Comparison of ENCODE assay signal across 28 mouse cellular contexts in the genomic region with DNA sequence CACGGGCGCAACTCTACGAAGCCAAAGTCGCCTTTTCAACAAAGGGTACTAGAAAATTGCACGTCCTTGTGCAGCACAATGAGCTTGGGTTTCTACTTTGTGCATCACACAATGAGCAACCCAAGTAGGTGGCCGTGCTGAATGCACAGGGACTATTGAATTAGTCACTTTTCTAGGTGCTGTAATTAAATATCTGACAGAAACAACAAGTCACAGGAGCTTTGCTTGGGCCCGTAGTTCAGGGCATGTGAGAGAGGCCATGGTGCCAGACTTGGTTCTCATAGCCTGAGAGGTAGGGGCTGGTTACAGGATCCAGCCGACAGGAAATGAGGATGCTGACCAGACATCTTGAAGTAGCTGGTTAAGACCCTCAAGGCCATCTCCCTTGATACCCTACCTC. TPM values are rescaled to one million over a fixed set of nuclear protein-coding genes. Genes with fewer than 3 reads are reported as not detected.
DNase-seq lines count a peak whose midpoint lies in the region; ATAC-seq and TF ChIP-seq lines count a peak whose summit lies in the region.
"Had no signal": no experiment of that assay in that cellular context is flagged by ENCODE, and none has a peak within 500 bp of the region (broad histone marks: within the 10 kb centered on the region; RNA-seq: fewer than 3 reads in every experiment).

No protein-coding gene starts in this region.

- 0 out of 2 replicates have a peak overlapping the region, but pooled peaks have one; percentile 9 for H3K27ac ChIP-seq in forebrain, embryonic 10.5 days
- H3K27ac ChIP-seq in forebrain, embryonic 13.5 days: no peak overlapping the region
- H3K27ac ChIP-seq in hindbrain, embryonic 11.5 days (ENCODE audit: low read depth, low read length): no peak overlapping the region
- no peak overlapping the region for H3K27ac ChIP-seq in hindbrain, postnatal 0 days
- H3K27ac ChIP-seq in midbrain, embryonic 11.5 days (ENCODE audit: low read depth, low read length): no peak overlapping the region
- H3K27ac ChIP-seq in midbrain, embryonic 16.5 days (ENCODE audit: low read length): no peak overlapping the region
- H3K27ac ChIP-seq: forebrain, embryonic 12.5 days; gastrocnemius, adult 2 months; heart, embryonic 15.5 days; hindbrain, embryonic 14.5 days had no signal

- no peaks in the 10 kb centered on the region for H3K9me3 ChIP-seq in forebrain, embryonic 10.5 days
- H3K9me3 ChIP-seq in forebrain, embryonic 13.5 days (replicated peaks): no peaks in the 10 kb centered on the region
- no peaks in the 10 kb centered on the region for H3K9me3 ChIP-seq in hindbrain, embryonic 11.5 days (ENCODE audit: control insufficient read depth, low read length)
- no peaks in the 10 kb centered on the region for H3K9me3 ChIP-seq in hindbrain, postnatal 0 days (ENCODE audit: low read length)
- no peaks in the 10 kb centered on the region for H3K9me3 ChIP-seq in midbrain, embryonic 11.5 days (ENCODE audit: control insufficient read depth, low read length)
- no peaks in the 10 kb centered on the region for H3K9me3 ChIP-seq in midbrain, embryonic 16.5 days (replicated peaks; ENCODE audit: control insufficient read depth, low read length, poor library complexity, severe bottlenecking)
- H3K9me3 ChIP-seq: forebrain, embryonic 12.5 days; heart, embryonic 15.5 days had no signal

- 28% methylated on average over 8 of the region's 8 CpGs for WGBS in forebrain, embryonic 10.5 days
- 6% methylated on average over 8 of the region's 8 CpGs for WGBS in forebrain, embryonic 13.5 days
- WGBS in hindbrain, embryonic 11.5 days: 19% methylated on average over 8 of the region's 8 CpGs
- WGBS in hindbrain, postnatal 0 days: 33% methylated on average over 8 of the region's 8 CpGs
- WGBS in midbrain, embryonic 11.5 days: 24% methylated on average over 8 of the region's 8 CpGs
- 16% methylated on average over 8 of the region's 8 CpGs for whole genome bisulfite sequencing in midbrain, embryonic 16.5 days

- no peak for ATAC-seq in forebrain, embryonic 13.5 days
- no peak for ATAC-seq in hindbrain, embryonic 11.5 days (ENCODE audit: low FRiP score)
- ATAC-seq in hindbrain, postnatal 0 days: no peak
- no peak for ATAC-seq in midbrain, embryonic 11.5 days (ENCODE audit: low FRiP score)
- no peak for ATAC-seq in midbrain, embryonic 16.5 days
- ATAC-seq: activated CD4-positive, CD25-positive, alpha-beta regulatory T cell, adult 4 months; forebrain, embryonic 16.5 days; intestine, postnatal 0 days had no signal

- H3K4me2 ChIP-seq in forebrain, embryonic 13.5 days: no peak overlapping the region
- no peak overlapping the region for H3K4me2 ChIP-seq in hindbrain, embryonic 11.5 days (replicated peaks; ENCODE audit: low read depth, low read length)
- no peak overlapping the region for H3K4me2 ChIP-seq in hindbrain, postnatal 0 days (ENCODE audit: low read depth, low read length)
- no peak overlapping the region for H3K4me2 ChIP-seq in midbrain, embryonic 11.5 days
- H3K4me2 ChIP-seq in midbrain, embryonic 16.5 days (ENCODE audit: low read length): no peak overlapping the region
- H3K4me2 ChIP-seq: embryonic facial prominence, embryonic 12.5 days; embryonic facial prominence, embryonic 15.5 days; forebrain, embryonic 12.5 days; heart, embryonic 12.5 days; heart, embryonic 15.5 days; hindbrain, embryonic 14.5 days had no signal

- no peak overlapping the region for H3K9ac ChIP-seq in forebrain, embryonic 13.5 days
- no peak overlapping the region for H3K9ac ChIP-seq in hindbrain, embryonic 11.5 days (ENCODE audit: low read depth, low read length)
- H3K9ac ChIP-seq in hindbrain, postnatal 0 days (replicated peaks; ENCODE audit: low read length): no peak overlapping the region
- no peak overlapping the region for H3K9ac ChIP-seq in midbrain, embryonic 11.5 days (ENCODE audit: low read length)
- H3K9ac ChIP-seq in midbrain, embryonic 16.5 days (ENCODE audit: low read depth, low read length): no peak overlapping the region
- H3K9ac ChIP-seq: embryonic facial prominence, embryonic 12.5 days; embryonic facial prominence, embryonic 15.5 days; forebrain, embryonic 12.5 days; heart, embryonic 12.5 days; heart, embryonic 15.5 days; hindbrain, embryonic 14.5 days had no signal

- H3K4me3 ChIP-seq in forebrain, embryonic 10.5 days: no peak overlapping the region
- H3K4me3 ChIP-seq in forebrain, embryonic 13.5 days: no peak overlapping the region
- H3K4me3 ChIP-seq in hindbrain, embryonic 11.5 days (ENCODE audit: low read depth, low read length): no peak overlapping the region
- no peak overlapping the region for H3K4me3 ChIP-seq in hindbrain, postnatal 0 days (ENCODE audit: low read length)
- no peak overlapping the region for H3K4me3 ChIP-seq in midbrain, embryonic 11.5 days (ENCODE audit: low read depth, low read length)
- no peak overlapping the region for H3K4me3 ChIP-seq in midbrain, embryonic 16.5 days (ENCODE audit: low read depth, low read length)
- H3K4me3 ChIP-seq: embryonic facial prominence, embryonic 12.5 days; embryonic facial prominence, embryonic 15.5 days; forebrain, embryonic 12.5 days; gastrocnemius, adult 2 months; heart, embryonic 12.5 days; heart, embryonic 15.5 days had no signal

- TF ChIP-seq CTCF in hindbrain, postnatal 0 days (IDR thresholded peaks at IDR 0.05; ENCODE audit: low read depth): no peak

- H3K36me3 ChIP-seq in forebrain, embryonic 10.5 days (replicated peaks): no peaks in the 10 kb centered on the region
- no peaks in the 10 kb centered on the region for H3K36me3 ChIP-seq in forebrain, embryonic 13.5 days (ENCODE audit: poor library complexity, severe bottlenecking)
- H3K36me3 ChIP-seq in hindbrain, embryonic 11.5 days (ENCODE audit: control insufficient read depth, insufficient read depth, low read length): no peaks in the 10 kb centered on the region
- no peaks in the 10 kb centered on the region for H3K36me3 ChIP-seq in hindbrain, postnatal 0 days (ENCODE audit: insufficient read depth, low read length)
- no peaks in the 10 kb centered on the region for H3K36me3 ChIP-seq in midbrain, embryonic 11.5 days (ENCODE audit: control insufficient read depth, insufficient read depth, low read length)
- H3K36me3 ChIP-seq in midbrain, embryonic 16.5 days (ENCODE audit: control insufficient read depth, insufficient read depth, low read length): no peaks in the 10 kb centered on the region
- H3K36me3 ChIP-seq: embryonic facial prominence, embryonic 12.5 days; embryonic facial prominence, embryonic 15.5 days; forebrain, embryonic 12.5 days; heart, embryonic 12.5 days; heart, embryonic 15.5 days had no signal

- peaks cover 29% of the 10 kb centered on the region for H3K4me1 ChIP-seq in forebrain, embryonic 10.5 days
- peaks cover 22% of the 10 kb centered on the region for H3K4me1 ChIP-seq in forebrain, embryonic 13.5 days
- no peaks in the 10 kb centered on the region for H3K4me1 ChIP-seq in hindbrain, embryonic 11.5 days (replicated peaks; ENCODE audit: control insufficient read depth, insufficient read depth, low read length)
- H3K4me1 ChIP-seq in hindbrain, postnatal 0 days (ENCODE audit: insufficient read depth, low read length): no peaks in the 10 kb centered on the region
- no peaks in the 10 kb centered on the region for H3K4me1 ChIP-seq in midbrain, embryonic 11.5 days (ENCODE audit: control insufficient read depth, insufficient read depth, low read length)
- H3K4me1 ChIP-seq in midbrain, embryonic 16.5 days (ENCODE audit: control insufficient read depth, insufficient read depth, low read length): peaks cover 8% of the 10 kb centered on the region; the same call in 1 of the 2 replicates
- H3K4me1 ChIP-seq: heart, embryonic 12.5 days had no signal

- H3K27me3 ChIP-seq in forebrain, embryonic 10.5 days (ENCODE audit: poor library complexity, severe bottlenecking): peaks cover 48% of the 10 kb centered on the region
- H3K27me3 ChIP-seq in forebrain, embryonic 13.5 days: peaks cover 67% of the 10 kb centered on the region
- H3K27me3 ChIP-seq in hindbrain, embryonic 11.5 days (ENCODE audit: control insufficient read depth, insufficient read depth, low read length): no peaks in the 10 kb centered on the region
- 0 out of 2 replicates have a peak, but pooled peaks cover 4% of the 10 kb centered on the region for H3K27me3 ChIP-seq in hindbrain, postnatal 0 days (ENCODE audit: insufficient read depth, low read length)
- H3K27me3 ChIP-seq in midbrain, embryonic 11.5 days (ENCODE audit: control insufficient read depth, insufficient read depth, low read length): no peaks in the 10 kb centered on the region
- no peaks in the 10 kb centered on the region for H3K27me3 ChIP-seq in midbrain, embryonic 16.5 days (ENCODE audit: control insufficient read depth, insufficient read depth, low read depth, low read length)
- H3K27me3 ChIP-seq: embryonic facial prominence, embryonic 15.5 days; heart, embryonic 12.5 days; heart, embryonic 15.5 days had no signal

- peak; percentile 24 for DNase-seq in forebrain, embryonic 10.5 days (ENCODE audit: extremely low spot score, low spot score)
- peak; percentile 30 for DNase-seq in hindbrain, embryonic 11.5 days (ENCODE audit: low spot score)
- DNase-seq in hindbrain, postnatal 0 days (ENCODE audit: low spot score): no peak
- DNase-seq in midbrain, embryonic 11.5 days (ENCODE audit: low spot score, missing footprints): peak; percentile 87
- DNase-seq in embryo, embryonic 11 days: peak; percentile 30
- DNase-seq in frontal cortex, postnatal 14 days (ENCODE audit: low spot score in 2 of 2): no peak
- DNase-seq: adrenal gland, adult 8-10 months; adrenal gland, postnatal 36 days; cerebellum, adult 18-20 months; cerebellum, adult 9-10 months; cerebellum, postnatal 14 days; gastrocnemius, adult 2 months; gastrocnemius, postnatal 14 days; heart, adult 18-20 months; heart, postnatal 10 days; heart, postnatal 4 days had no signal

RNA-seq across cellular contexts. Expression of a gene that starts 30.5 kb away (rescaled TPM):
- polyA plus RNA-seq in forebrain, embryonic 10.5 days (2016; fragmentation: Nextera tagmentation; extraction: Ambion mirVana): 0.70 and 0.98 TPM in 2 replicates
- not detected in 2 replicates for polyA plus RNA-seq in forebrain, embryonic 13.5 days (2015; fragmentation: Nextera tagmentation; extraction: Ambion mirVana)
- 0.76 and 1.5 TPM in 2 replicates for polyA plus RNA-seq in hindbrain, embryonic 11.5 days (2014; fragmentation: Nextera tagmentation; extraction: Ambion mirVana)
- total RNA-seq in hindbrain, postnatal 0 days (2014; rRNA removed): 1.2 and 3.5 TPM in 2 replicates
- 0.30 and 0.94 TPM in 2 replicates for polyA plus RNA-seq in hindbrain, postnatal 0 days (2015; fragmentation: Nextera tagmentation; extraction: Ambion mirVana)
- 0.17 TPM in 1 of 2 replicates, not detected in the other for polyA plus RNA-seq in midbrain, embryonic 11.5 days (2014; fragmentation: Nextera tagmentation; extraction: Ambion mirVana)
- 0.21 TPM in 1 of 2 replicates, not detected in the other for polyA plus RNA-seq in midbrain, embryonic 16.5 days (2015; fragmentation: Nextera tagmentation; extraction: Ambion mirVana)
- total RNA-seq: ES-E14 had no signal
- polyA plus RNA-seq: activated CD4-positive, CD25-positive, alpha-beta regulatory T cell, adult 4 months; forebrain, embryonic 16.5 days; intestine, postnatal 0 days had no signal

RNA-seq across cellular contexts. Expression of a gene that starts 48.9 kb away (rescaled TPM):
- 0.39 and 0.63 TPM in 2 replicates for polyA plus RNA-seq in forebrain, embryonic 10.5 days (2016; fragmentation: Nextera tagmentation; extraction: Ambion mirVana)
- 7.7 and 9.8 TPM in 2 replicates for polyA plus RNA-seq in forebrain, embryonic 13.5 days (2015; fragmentation: Nextera tagmentation; extraction: Ambion mirVana)
- 6.3 TPM in 2 replicates for polyA plus RNA-seq in hindbrain, embryonic 11.5 days (2014; fragmentation: Nextera tagmentation; extraction: Ambion mirVana)
- 21.8 and 28.6 TPM in 2 replicates for total RNA-seq in hindbrain, postnatal 0 days (2014; rRNA removed)
- 18.6 and 22.5 TPM in 2 replicates for polyA plus RNA-seq in hindbrain, postnatal 0 days (2015; fragmentation: Nextera tagmentation; extraction: Ambion mirVana)
- polyA plus RNA-seq in midbrain, embryonic 11.5 days (2014; fragmentation: Nextera tagmentation; extraction: Ambion mirVana): 4.1 and 5.6 TPM in 2 replicates
- polyA plus RNA-seq in midbrain, embryonic 16.5 days (2015; fragmentation: Nextera tagmentation; extraction: Ambion mirVana): 29.6 and 34.7 TPM in 2 replicates
- polyA plus RNA-seq: activated CD4-positive, CD25-positive, alpha-beta regulatory T cell, adult 4 months had no signal

RNA-seq across cellular contexts. Expression of a gene that starts 58.5 kb away (rescaled TPM):
- polyA plus RNA-seq in forebrain, embryonic 10.5 days (2016; fragmentation: Nextera tagmentation; extraction: Ambion mirVana): 176 and 192 TPM in 2 replicates
- 17.7 and 20.2 TPM in 2 replicates for polyA plus RNA-seq in forebrain, embryonic 13.5 days (2015; fragmentation: Nextera tagmentation; extraction: Ambion mirVana)
- polyA plus RNA-seq in hindbrain, embryonic 11.5 days (2014; fragmentation: Nextera tagmentation; extraction: Ambion mirVana): 103 and 121 TPM in 2 replicates
- 14.8 and 20.6 TPM in 2 replicates for total RNA-seq in hindbrain, postnatal 0 days (2014; rRNA removed)
- polyA plus RNA-seq in hindbrain, postnatal 0 days (2015; fragmentation: Nextera tagmentation; extraction: Ambion mirVana): 26.2 and 28.0 TPM in 2 replicates
- 89.8 and 104 TPM in 2 replicates for polyA plus RNA-seq in midbrain, embryonic 11.5 days (2014; fragmentation: Nextera tagmentation; extraction: Ambion mirVana)
- 10.8 and 13.0 TPM in 2 replicates for polyA plus RNA-seq in midbrain, embryonic 16.5 days (2015; fragmentation: Nextera tagmentation; extraction: Ambion mirVana)

Comparison
In these comparisons a context has a peak if more than half of its experiments do, and no peak if none do; other contexts are left out.
1. DNase-seq: peak in forebrain, embryonic 10.5 days (single experiment), hindbrain, embryonic 11.5 days (single experiment), midbrain, embryonic 11.5 days (single experiment) and embryo, embryonic 11 days (single experiment); none in hindbrain, postnatal 0 days (single experiment) and frontal cortex, postnatal 14 days (0 of 2).